Mouse (Mus musculus) CH12.LX (cell line): ENCODE data around the gene Acp7. TPM values are rescaled to one million over a fixed set of nuclear protein-coding genes. Genes with fewer than 3 reads are reported as not detected.

Experiments used
- DNase-seq: peaks from one replicate; pipeline ENCODE4 v3.0.0-alpha.2; 2013; ENCODE audit errors: extremely low read depth
- H3K27ac ChIP-seq: 2 replicates; pipeline ENCODE4 v1.5.1; 2012; ENCODE audit warnings: low read depth, mild to moderate bottlenecking, control low read depth, moderate library complexity; ENCODE audit not compliant: insufficient read depth
- H3K27me3 ChIP-seq: replicated peaks from 2 replicates; pipeline ENCODE3; 2012; ENCODE audit warnings: inconsistent platforms
- H3K36me3 ChIP-seq, 2 experiments: replicated peaks in 1 of 2; 2 replicates each; pipeline versions ENCODE3 to v1.6.1; 2012; ENCODE audit warnings: inconsistent platforms in 1 of 2, low read length in 1 of 2, mild to moderate bottlenecking in 1 of 2, mixed read lengths in 1 of 2, moderate library complexity in 1 of 2; ENCODE audit not compliant: control insufficient read depth in 1 of 2, insufficient read depth in 1 of 2
- H3K4me1 ChIP-seq, 2 experiments: 2 replicates each; pipeline ENCODE4 v1.6.1; 2012; ENCODE audit warnings: inconsistent platforms in 1 of 2, moderate library complexity in 1 of 2; ENCODE audit not compliant: insufficient read depth in 2 of 2, control insufficient read depth in 1 of 2
- H3K4me2 ChIP-seq: 2 replicates; pipeline ENCODE4 v1.6.1; 2012; ENCODE audit warnings: low read depth, mild to moderate bottlenecking, control low read depth; ENCODE audit not compliant: poor library complexity, insufficient read depth, severe bottlenecking
- H3K4me3 ChIP-seq, 3 experiments: fragments of 150-350 bp in 1 of 3; sonication (generic) in 1 of 3; replicated peaks in 1 of 3; 2 replicates each; pipeline versions ENCODE3 to v1.5.1; 2011 to 2012; ENCODE audit warnings: low read depth in 2 of 3, low read length in 2 of 3, mild to moderate bottlenecking in 2 of 3, moderate library complexity in 2 of 3, control low read depth in 1 of 3, improper control_type of control experiment in 1 of 3, inconsistent platforms in 1 of 3, mixed read lengths in 1 of 3; ENCODE audit not compliant: poor library complexity in 1 of 3
- H3K79me2 ChIP-seq: replicated peaks from 2 replicates; pipeline ENCODE4 v1.6.1; 2012; ENCODE audit warnings: mild to moderate bottlenecking, moderate library complexity; ENCODE audit not compliant: control insufficient read depth, poor library complexity, insufficient read depth, severe bottlenecking; ENCODE audit errors: extremely low read depth
- H3K9ac ChIP-seq: 2 replicates; pipeline ENCODE4 v1.6.1; 2012; ENCODE audit warnings: low read depth, mild to moderate bottlenecking, control low read depth, moderate library complexity; ENCODE audit not compliant: insufficient read depth
- H3K9me3 ChIP-seq: replicated peaks from 2 replicates; pipeline ENCODE3; 2012; ENCODE audit warnings: low read length, inconsistent platforms, mixed read lengths
- BHLHE40 ChIP-seq: IDR thresholded peaks from 2 replicates; pipeline ENCODE4 v1.6.1; 2011; ENCODE audit warnings: mild to moderate bottlenecking, low read depth, low read length, improper control_type of control experiment
- CHD1 ChIP-seq: IDR thresholded peaks from 2 replicates; pipeline ENCODE4 v1.6.1; 2012; ENCODE audit warnings: low read depth, low read length, improper control_type of control experiment, inconsistent platforms
- CHD2 ChIP-seq: IDR thresholded peaks from 2 replicates; pipeline ENCODE4 v1.6.1; 2011; ENCODE audit warnings: low read length, improper control_type of control experiment
- E2F4 ChIP-seq: IDR thresholded peaks from 2 replicates; pipeline ENCODE4 v1.6.1; 2011; ENCODE audit warnings: low read depth, low read length, improper control_type of control experiment; ENCODE audit not compliant: insufficient replicate concordance
- ELF1 ChIP-seq: IDR thresholded peaks from 2 replicates; pipeline ENCODE4 v1.6.1; 2014; ENCODE audit warnings: low read depth, mild to moderate bottlenecking, inconsistent platforms, low read length, improper control_type of control experiment
- EP300 ChIP-seq: IDR thresholded peaks from 2 replicates; pipeline ENCODE4 v1.6.1; 2011; ENCODE audit warnings: low read length, improper control_type of control experiment
- ETS1 ChIP-seq: conservative IDR thresholded peaks from 2 replicates; pipeline ENCODE4 v1.6.1; 2012; ENCODE audit warnings: low read depth, mild to moderate bottlenecking, inconsistent platforms, low read length, improper control_type of control experiment, moderate library complexity
- GABPA ChIP-seq: IDR thresholded peaks from 2 replicates; pipeline ENCODE4 v1.6.1; 2012; ENCODE audit warnings: low read depth, low read length, improper control_type of control experiment, inconsistent platforms; ENCODE audit not compliant: insufficient replicate concordance
- HCFC1 ChIP-seq: IDR thresholded peaks from 2 replicates; pipeline ENCODE4 v1.6.1; 2012; ENCODE audit warnings: low read depth, mild to moderate bottlenecking, inconsistent platforms, low read length, improper control_type of control experiment
- IRF4 ChIP-seq: IDR thresholded peaks from 2 replicates; pipeline ENCODE4 v1.6.1; 2014; ENCODE audit warnings: low read depth, mild to moderate bottlenecking, inconsistent platforms, low read length, improper control_type of control experiment
- JUND ChIP-seq: conservative IDR thresholded peaks from 2 replicates; pipeline ENCODE4 v1.6.1; 2011; ENCODE audit warnings: low read depth, low read length, improper control_type of control experiment
- MAFK ChIP-seq: IDR thresholded peaks from 2 replicates; pipeline ENCODE4 v1.6.1; 2011; ENCODE audit warnings: low read length, improper control_type of control experiment; ENCODE audit not compliant: insufficient replicate concordance
- MAX ChIP-seq: IDR thresholded peaks from 2 replicates; pipeline ENCODE4 v1.6.1; 2011; ENCODE audit warnings: low read length, improper control_type of control experiment
- MAZ ChIP-seq: IDR thresholded peaks from 2 replicates; pipeline ENCODE4 v1.6.1; 2012; ENCODE audit warnings: low read depth, mild to moderate bottlenecking, inconsistent platforms, low read length, improper control_type of control experiment, moderate library complexity
- MEF2A ChIP-seq: IDR thresholded peaks from 2 replicates; pipeline ENCODE4 v1.6.1; 2014; ENCODE audit warnings: low read depth, mild to moderate bottlenecking, inconsistent platforms, low read length, improper control_type of control experiment, borderline replicate concordance
- MXI1 ChIP-seq: IDR thresholded peaks from 2 replicates; pipeline ENCODE4 v1.6.1; 2011; ENCODE audit warnings: mild to moderate bottlenecking, low read depth, low read length, improper control_type of control experiment
- MYC ChIP-seq: IDR thresholded peaks from 2 replicates; pipeline ENCODE4 v1.6.1; 2011; ENCODE audit warnings: low read depth, mild to moderate bottlenecking, improper control_type of control experiment, low read length
- NELFE ChIP-seq: IDR thresholded peaks from 2 replicates; pipeline ENCODE4 v1.6.1; 2011; ENCODE audit warnings: low read depth, low read length, improper control_type of control experiment
- NRF1 ChIP-seq: IDR thresholded peaks from 2 replicates; pipeline ENCODE4 v1.6.1; 2014; ENCODE audit warnings: low read depth, mild to moderate bottlenecking, inconsistent platforms, low read length, improper control_type of control experiment, moderate library complexity
- POLR2A ChIP-seq: IDR thresholded peaks from 2 replicates; pipeline ENCODE4 v1.6.1; 2011; ENCODE audit warnings: low read depth, mild to moderate bottlenecking, improper control_type of control experiment, low read length
- RAD21 ChIP-seq: IDR thresholded peaks from 2 replicates; pipeline ENCODE4 v1.6.1; 2011; ENCODE audit warnings: low read depth, mild to moderate bottlenecking, low read length, improper control_type of control experiment, moderate library complexity
- SIN3A ChIP-seq: IDR thresholded peaks from 2 replicates; pipeline ENCODE4 v1.6.1; 2012; ENCODE audit warnings: low read length, improper control_type of control experiment, inconsistent platforms
- TBP ChIP-seq: conservative IDR thresholded peaks from 2 replicates; pipeline ENCODE4 v1.6.1; 2011; ENCODE audit warnings: low read depth, low read length, improper control_type of control experiment
- TCF12 ChIP-seq: IDR thresholded peaks from 2 replicates; pipeline ENCODE4 v1.6.1; 2014; ENCODE audit warnings: low read depth, mild to moderate bottlenecking, inconsistent platforms, low read length, improper control_type of control experiment
- ZMIZ1 ChIP-seq: IDR thresholded peaks from 2 replicates; pipeline ENCODE4 v1.6.1; 2012; ENCODE audit warnings: low read depth, mild to moderate bottlenecking, inconsistent platforms, low read length, improper control_type of control experiment
- ZNF384 ChIP-seq: IDR thresholded peaks from 2 replicates; pipeline ENCODE4 v1.6.1; 2012; ENCODE audit warnings: low read depth, low read length, improper control_type of control experiment, inconsistent platforms
- dilution Hi-C: fragments of 300-500 bp; cut with MboI; formaldehyde crosslinking; loops from 2 replicates; pipeline ENCODE4 v1.14.3; 2020; ENCODE audit warnings: low sequenced_read_pairs; ENCODE audit not compliant: extremely low pct_unique_long_range_greater_than_20kb, extremely low pct_ligation_motif_present
- in situ Hi-C: fragments of 300-500 bp; cut with MboI; formaldehyde crosslinking; loops from 3 replicates; pipeline ENCODE4 v1.14.3; 2019; ENCODE audit warnings: low sequenced_read_pairs, low pct_ligation_motif_present, low pct_unique_long_range_greater_than_20kb, mixed read lengths
- polyA plus RNA-seq: library from polyadenylated mRNA; unstranded; fragments of >175 nt; gene quantifications from 2 replicates; pipeline ENCODE4 v1.2.1, GENCODE M21; 2012; ENCODE audit warnings: low read depth; ENCODE audit not compliant: insufficient read length
- total RNA-seq, 2 experiments: library from RNA; depleted of rRNA; stranded (reverse); fragments of 300-350 nt in 1 of 2; fragments of >200 nt in 1 of 2; gene quantifications; 2 replicates each; pipeline ENCODE4 v1.2.3; 2012 to 2014

Acp7 gene
- total and polyA plus RNA-seq, 3 experiments = not detected

DNA sequence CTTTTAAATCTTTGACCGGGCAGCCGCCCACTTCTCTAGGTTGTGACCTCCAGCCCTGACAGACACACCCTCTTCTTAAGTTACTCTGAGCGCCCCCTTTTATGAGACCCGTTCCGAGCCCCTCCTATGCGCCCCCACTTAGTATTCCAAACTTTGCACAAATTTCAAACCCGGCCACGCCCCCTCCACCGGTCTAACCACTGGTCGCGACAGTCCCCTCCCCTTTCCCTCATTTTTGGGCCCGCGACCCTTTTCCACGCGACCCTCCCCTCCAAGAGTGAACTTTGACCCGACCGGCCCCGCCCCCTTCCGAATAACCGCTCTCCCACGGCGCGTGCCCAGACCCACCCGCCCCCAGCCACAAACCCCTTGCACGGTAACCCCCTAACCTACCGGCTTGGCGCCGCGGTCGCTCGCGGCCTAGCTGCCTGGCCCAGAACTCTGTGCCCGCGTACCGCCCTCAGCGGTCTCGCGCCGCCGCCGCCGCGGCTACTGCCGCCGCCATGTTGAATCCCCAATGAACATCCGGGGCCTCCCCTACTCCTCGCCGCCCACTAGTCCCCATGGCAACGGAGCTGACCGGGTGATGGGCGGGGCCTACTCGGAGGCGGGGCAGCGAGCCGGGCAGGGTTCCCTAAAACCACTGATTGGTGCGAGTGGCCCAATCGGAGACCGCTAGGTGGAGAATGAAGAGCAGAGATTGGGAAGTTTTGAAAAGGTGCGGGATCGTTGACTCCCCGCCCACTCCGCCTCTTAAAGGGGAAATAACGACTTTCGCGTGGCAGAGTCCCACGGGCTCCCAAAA lies 33.3 kb downstream of the Acp7 start, which contains the start of the genes Samd4b and Pak4:
Gene Samd4b (minus strand): TSS at position 503 of the 805 bp plus-strand sequence.
Gene Pak4 (minus strand): TSS at position 544 of the 805 bp plus-strand sequence.
- no peak for TF ChIP-seq GABPA
- TF ChIP-seq ETS1 = no peak
- no peak for TF ChIP-seq MAZ
- TF ChIP-seq TCF12 = peak; percentile 86
- no peak for TF ChIP-seq MYC
- TF ChIP-seq NRF1 = peak; percentile 52; the same call in 1 of the 2 replicates
- TF ChIP-seq CHD2 = peak; percentile 56; the same call in 1 of the 2 replicates
- TF ChIP-seq MXI1 = peak; percentile 95
- no peak for TF ChIP-seq RAD21
- TF ChIP-seq ZNF384 = no peak
- TF ChIP-seq SIN3A = peak; percentile 96
- peak; percentile 70 for TF ChIP-seq ELF1
- TF ChIP-seq MEF2A = no peak
- TF ChIP-seq JUND = no peak
- no peak; the same call in 1 of the 2 replicates for TF ChIP-seq ZMIZ1
- peak; percentile 62; the same call in 1 of the 2 replicates for TF ChIP-seq TBP
- TF ChIP-seq BHLHE40 = no peak
- peak; percentile 59 for TF ChIP-seq HCFC1
- TF ChIP-seq MAFK = no peak
- 0 out of 2 replicates have a peak, but pooled peaks have one; percentile 71 for TF ChIP-seq E2F4
- peak; percentile 74; the same call in 1 of the 2 replicates for TF ChIP-seq MAX
- no peak for TF ChIP-seq IRF4
- peak; percentile 86 for TF ChIP-seq POLR2A
- no peak for TF ChIP-seq CHD1
- TF ChIP-seq EP300 = no peak
- peak; percentile 86 for TF ChIP-seq NELFE
- TF ChIP-seq, all 38 proteins: peak for 12
- no peak within 1 kb of the TSS for H3K27ac ChIP-seq
- dilution Hi-C loops = no loop called here
- H3K27me3 ChIP-seq = no peaks in the 10 kb centered on the region
- no peaks in the 10 kb centered on the region for H3K9me3 ChIP-seq
- peaks cover 19% of the 10 kb centered on the region for H3K79me2 ChIP-seq
- in situ Hi-C loops = no loop called here
- peak within 1 kb of the TSS; percentile 93 for H3K9ac ChIP-seq
- peaks cover 38 to 68% of the 10 kb centered on the region in 2 experiments for H3K4me1 ChIP-seq
- peak within 1 kb of the TSS; percentile 95 for H3K4me2 ChIP-seq
- peak; percentile 98 for DNase-seq
- peaks cover 4 to 13% of the 10 kb centered on the region in 2 experiments for H3K36me3 ChIP-seq
- H3K4me3 ChIP-seq = peak within 1 kb of the TSS; percentile 62 to 79 (median 71)
